Mouse (Mus musculus): Measurements from ENCODE around the gene Kif3c. TPM values are rescaled to one million over a fixed set of nuclear protein-coding genes. Genes with fewer than 3 reads are reported as not detected.
"Not testable (repeated sequence)": the region's sequence is repeated elsewhere in the genome, so short reads cannot be mapped to it uniquely, and the experiment has no call there.

The Kif3c gene
- polyA plus RNA-seq, 1 experiment from 2014 or later, result 6.4 TPM

GRCm38 (mm10) chr12:3396931-3397330 is 32.0 kb downstream of the Kif3c start:
- 91% methylated on average over 8 of the region's 8 CpGs for WGBS
- Histone ChIP-seq H3K27me3 (ENCODE audit: insufficient read depth, low read length) (no peaks in the 10 kb centered on the region), H3K4me1 (replicated peaks; ENCODE audit: insufficient read depth, low read length) (no peaks in the 10 kb centered on the region), H3K36me3 (ENCODE audit: insufficient read depth, low read length) (0 out of 2 replicates have a peak, but pooled peaks cover 3% of the 10 kb centered on the region), H3K4me3 (replicated peaks; ENCODE audit: low read depth, low read length) (no peak overlapping the region), H3K27ac (no peak overlapping the region), H3K9me3 (replicated peaks; ENCODE audit: low read length) (no peaks in the 10 kb centered on the region), H3K9ac (ENCODE audit: low read depth, low read length) (no peak overlapping the region), H3K4me2 (ENCODE audit: low read length) (no peak overlapping the region)
- DNase-seq (ENCODE audit: low spot score) (no peak), ATAC-seq (replicated peaks; ENCODE audit: low FRiP score, low read depth) (no peak)
- TF ChIP-seq CTCF (IDR thresholded peaks at IDR 0.05; ENCODE audit: low read depth), result no peak

- not testable (repeated sequence) for H3K4me2 ChIP-seq (ENCODE audit: low read length); H3K27ac ChIP-seq; H3K4me3 ChIP-seq (replicated peaks; ENCODE audit: low read depth, low read length); ATAC-seq (replicated peaks; ENCODE audit: low FRiP score, low read depth); DNase-seq (ENCODE audit: low spot score); H3K9ac ChIP-seq (ENCODE audit: low read depth, low read length); H3K4me1 ChIP-seq (replicated peaks; ENCODE audit: insufficient read depth, low read length); H3K27me3 ChIP-seq (ENCODE audit: insufficient read depth, low read length); H3K9me3 ChIP-seq (replicated peaks; ENCODE audit: low read length)
- 92% methylated on average over 3 of the region's 3 CpGs for WGBS
- H3K36me3 ChIP-seq (ENCODE audit: insufficient read depth, low read length), result peaks cover 12% of the 10 kb centered on the region
Measured at GRCm38 (mm10) chr12:3405662-3406061, 40.7 kb downstream of the Kif3c start.

GRCm38 (mm10) chr12:3406585-3406984 is 41.7 kb downstream of the Kif3c start:
- Histone ChIP-seq H3K27me3 (ENCODE audit: insufficient read depth, low read length) (no peaks in the 10 kb centered on the region), H3K4me2 (ENCODE audit: low read length) (no peak overlapping the region), H3K36me3 (ENCODE audit: insufficient read depth, low read length) (peaks cover 12% of the 10 kb centered on the region), H3K4me1 (replicated peaks; ENCODE audit: insufficient read depth, low read length) (no peaks in the 10 kb centered on the region), H3K9ac (ENCODE audit: low read depth, low read length) (no peak overlapping the region), H3K9me3 (replicated peaks; ENCODE audit: low read length) (no peaks in the 10 kb centered on the region), H3K4me3 (replicated peaks; ENCODE audit: low read depth, low read length) (no peak overlapping the region), H3K27ac (no peak overlapping the region)
- ATAC-seq (replicated peaks; ENCODE audit: low FRiP score, low read depth) (no peak), DNase-seq (ENCODE audit: low spot score) (no peak)
- 96% methylated on average over 6 of the region's 6 CpGs for WGBS
- no peak for TF ChIP-seq CTCF (IDR thresholded peaks at IDR 0.05; ENCODE audit: low read depth)

GRCm38 (mm10) chr12:3414956-3415355 is 50.0 kb downstream of the Kif3c start:
- TF ChIP-seq CTCF (IDR thresholded peaks at IDR 0.05; ENCODE audit: low read depth), result no peak
- WGBS, result 94% methylated on average over 4 of the region's 4 CpGs
- ATAC-seq (replicated peaks; ENCODE audit: low FRiP score, low read depth) (no peak), DNase-seq (ENCODE audit: low spot score) (no peak)
- H3K4me2 ChIP-seq (ENCODE audit: low read length), result no peak overlapping the region
- H3K4me3 ChIP-seq (replicated peaks; ENCODE audit: low read depth, low read length), result no peak overlapping the region
- H3K9ac ChIP-seq (ENCODE audit: low read depth, low read length), result no peak overlapping the region
- no peaks in the 10 kb centered on the region for H3K27me3 ChIP-seq (ENCODE audit: insufficient read depth, low read length)
- no peak overlapping the region for H3K27ac ChIP-seq
- no peaks in the 10 kb centered on the region for H3K36me3 ChIP-seq (ENCODE audit: insufficient read depth, low read length)
- no peaks in the 10 kb centered on the region for H3K9me3 ChIP-seq (replicated peaks; ENCODE audit: low read length)
- H3K4me1 ChIP-seq (replicated peaks; ENCODE audit: insufficient read depth, low read length), result no peaks in the 10 kb centered on the region

GRCm38 (mm10) chr12:3418761-3419160 is 53.8 kb downstream of the Kif3c start:
- H3K36me3 ChIP-seq (ENCODE audit: insufficient read depth, low read length), result no peaks in the 10 kb centered on the region
- H3K27me3 ChIP-seq (ENCODE audit: insufficient read depth, low read length), result no peaks in the 10 kb centered on the region
- DNase-seq (ENCODE audit: low spot score) (no peak), ATAC-seq (replicated peaks; ENCODE audit: low FRiP score, low read depth) (no peak)
- H3K27ac ChIP-seq, result no peak overlapping the region
- H3K4me1 ChIP-seq (replicated peaks; ENCODE audit: insufficient read depth, low read length), result no peaks in the 10 kb centered on the region
- no peak for TF ChIP-seq CTCF (IDR thresholded peaks at IDR 0.05; ENCODE audit: low read depth)
- H3K4me2 ChIP-seq (ENCODE audit: low read length), result no peak overlapping the region
- H3K4me3 ChIP-seq (replicated peaks; ENCODE audit: low read depth, low read length), result no peak overlapping the region
- WGBS, result 77% methylated on average over 3 of the region's 3 CpGs
- no peaks in the 10 kb centered on the region for H3K9me3 ChIP-seq (replicated peaks; ENCODE audit: low read length)
- no peak overlapping the region for H3K9ac ChIP-seq (ENCODE audit: low read depth, low read length)

- Histone ChIP-seq H3K27me3 (ENCODE audit: insufficient read depth, low read length) (no peaks in the 10 kb centered on the region), H3K27ac (no peak overlapping the region), H3K9me3 (replicated peaks; ENCODE audit: low read length) (no peaks in the 10 kb centered on the region), H3K4me3 (replicated peaks; ENCODE audit: low read depth, low read length) (no peak overlapping the region), H3K4me1 (replicated peaks; ENCODE audit: insufficient read depth, low read length) (peaks cover 4% of the 10 kb centered on the region), H3K9ac (ENCODE audit: low read depth, low read length) (no peak overlapping the region), H3K36me3 (ENCODE audit: insufficient read depth, low read length) (no peaks in the 10 kb centered on the region), H3K4me2 (ENCODE audit: low read length) (no peak overlapping the region)
- no peak for TF ChIP-seq CTCF (IDR thresholded peaks at IDR 0.05; ENCODE audit: low read depth)
- WGBS, result 87% methylated on average over 2 of the region's 2 CpGs
- ATAC-seq (replicated peaks; ENCODE audit: low FRiP score, low read depth) (no peak), DNase-seq (ENCODE audit: low spot score) (no peak)
Measured at GRCm38 (mm10) chr12:3420519-3420918, 55.6 kb downstream of the Kif3c start.

- no peak for DNase-seq (ENCODE audit: low spot score)
- ATAC-seq (replicated peaks; ENCODE audit: low FRiP score, low read depth), result no peak
- 89% methylated on average over 1 of the region's 1 CpGs for WGBS
Measured at GRCm38 (mm10) chr12:3422786-3423185, 57.9 kb downstream of the Kif3c start.

More at GRCm38 (mm10) chr12:3422786-3423185, 57.9 kb downstream of the Kif3c start:
- no peak for TF ChIP-seq CTCF (IDR thresholded peaks at IDR 0.05; ENCODE audit: low read depth)
- Histone ChIP-seq H3K4me2 (ENCODE audit: low read length) (no peak overlapping the region), H3K9me3 (replicated peaks; ENCODE audit: low read length) (no peaks in the 10 kb centered on the region), H3K27me3 (ENCODE audit: insufficient read depth, low read length) (no peaks in the 10 kb centered on the region), H3K4me1 (replicated peaks; ENCODE audit: insufficient read depth, low read length) (peaks cover 6% of the 10 kb centered on the region), H3K9ac (ENCODE audit: low read depth, low read length) (no peak overlapping the region), H3K27ac (no peak overlapping the region), H3K4me3 (replicated peaks; ENCODE audit: low read depth, low read length) (no peak overlapping the region), H3K36me3 (ENCODE audit: insufficient read depth, low read length) (no peaks in the 10 kb centered on the region)
